Mouse (Mus musculus): ENCODE measurements around the gene Rtl10. TPM values are rescaled to one million over a fixed set of nuclear protein-coding genes. Genes with fewer than 3 reads are reported as not detected.

The Rtl10 gene
- polyA plus RNA-seq, 1 experiment from 2014 or later = 2.9 TPM

DNA sequence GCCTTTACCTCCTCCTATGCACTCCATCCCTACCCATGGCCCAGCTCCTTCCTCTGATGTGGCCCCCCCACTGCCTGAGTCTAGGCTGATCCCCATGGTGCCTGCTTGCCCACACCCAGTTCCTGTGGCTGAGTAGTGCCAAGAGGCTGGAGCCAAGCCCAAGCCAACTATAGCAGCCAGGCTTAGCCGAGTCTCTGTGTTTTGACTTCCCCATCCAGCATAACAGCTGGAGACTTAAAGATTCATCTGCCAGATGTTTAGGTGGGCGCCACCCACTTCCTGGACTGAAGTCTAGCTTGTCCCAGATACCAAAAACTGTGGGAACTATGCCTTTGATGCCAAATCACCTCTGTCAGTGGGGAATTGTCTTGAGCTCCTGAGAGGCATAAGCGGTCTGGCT, 34.4 kb upstream of the Rtl10 start:
- Histone ChIP-seq H3K4me2 (no peak overlapping the region), H3K4me3 (no peak overlapping the region), H3K27me3 (no peaks in the 10 kb centered on the region), H3K4me1 (replicated peaks) (peaks cover 13% of the 10 kb centered on the region), H3K36me3 (peaks cover 7% of the 10 kb centered on the region; the same call in 1 of the 2 replicates), H3K27ac (replicated peaks) (no peak overlapping the region), H3K9ac (no peak overlapping the region), H3K9me3 (no peaks in the 10 kb centered on the region)
- ATAC-seq (ENCODE audit: low FRiP score, low read depth) = no peak
- WGBS = 82% methylated on average over 3 of the region's 3 CpGs

- Histone ChIP-seq H3K27ac (replicated peaks) (no peak overlapping the region), H3K9me3 (no peaks in the 10 kb centered on the region), H3K36me3 (peaks cover 7% of the 10 kb centered on the region; the same call in 1 of the 2 replicates), H3K4me2 (no peak overlapping the region), H3K27me3 (no peaks in the 10 kb centered on the region), H3K9ac (no peak overlapping the region), H3K4me1 (replicated peaks) (no peaks in the 10 kb centered on the region), H3K4me3 (no peak overlapping the region)
- WGBS = 18% methylated on average over 1 of the region's 1 CpGs
- ATAC-seq (ENCODE audit: low FRiP score, low read depth) = no peak
Measured at GRCm38 (mm10) chr16:18470829-18471228, 27.9 kb upstream of the Rtl10 start.

- no peak overlapping the region for H3K9ac ChIP-seq
- peaks cover 7% of the 10 kb centered on the region; the same call in 1 of the 2 replicates for H3K36me3 ChIP-seq
- ATAC-seq (ENCODE audit: low FRiP score, low read depth) = no peak
- no peak overlapping the region for H3K27ac ChIP-seq (replicated peaks)
- H3K4me2 ChIP-seq = no peak overlapping the region
- WGBS = 75% methylated on average over 11 of the region's 11 CpGs
- no peak overlapping the region for H3K4me3 ChIP-seq
- no peaks in the 10 kb centered on the region for H3K4me1 ChIP-seq (replicated peaks)
- H3K27me3 ChIP-seq = no peaks in the 10 kb centered on the region
- no peaks in the 10 kb centered on the region for H3K9me3 ChIP-seq
Measured at GRCm38 (mm10) chr16:18471381-18471955, 27.2 kb upstream of the Rtl10 start.

DNA sequence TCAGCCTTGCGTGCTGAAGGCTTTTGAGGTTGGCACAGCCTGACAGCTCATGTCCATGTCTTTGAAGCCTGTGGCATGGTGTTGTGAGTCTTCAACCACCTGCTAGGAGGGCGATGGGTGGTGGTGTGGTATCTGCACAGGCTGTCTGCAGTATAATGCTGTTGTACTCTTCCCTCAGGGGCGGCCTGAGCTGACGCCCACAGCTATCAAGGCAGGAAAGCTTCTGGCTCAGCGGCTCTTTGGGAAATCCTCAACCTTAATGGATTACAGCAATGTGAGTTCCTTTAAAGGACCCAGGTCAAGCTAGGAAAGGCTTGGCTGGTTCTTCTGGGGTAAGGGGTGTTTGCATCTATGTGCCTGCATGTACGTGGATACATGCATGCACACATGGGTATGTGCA, 26.7 kb upstream of the Rtl10 start:
- Histone ChIP-seq H3K27ac (replicated peaks) (no peak overlapping the region), H3K27me3 (no peaks in the 10 kb centered on the region), H3K4me1 (replicated peaks) (no peaks in the 10 kb centered on the region), H3K4me3 (no peak overlapping the region), H3K9me3 (no peaks in the 10 kb centered on the region), H3K4me2 (no peak overlapping the region), H3K36me3 (peaks cover 7% of the 10 kb centered on the region; the same call in 1 of the 2 replicates), H3K9ac (no peak overlapping the region)
- ATAC-seq (ENCODE audit: low FRiP score, low read depth) = no peak
- 91% methylated on average over 6 of the region's 6 CpGs for WGBS

GRCm38 (mm10) chr16:18472416-18472815, 26.3 kb upstream of the Rtl10 start:
- Histone ChIP-seq H3K27me3 (no peaks in the 10 kb centered on the region), H3K36me3 (peaks cover 7% of the 10 kb centered on the region; the same call in 1 of the 2 replicates), H3K9ac (no peak overlapping the region), H3K27ac (replicated peaks) (no peak overlapping the region), H3K9me3 (no peaks in the 10 kb centered on the region), H3K4me2 (no peak overlapping the region), H3K4me1 (replicated peaks) (no peaks in the 10 kb centered on the region), H3K4me3 (no peak overlapping the region)
- WGBS = 67% methylated on average over 4 of the region's 4 CpGs
- ATAC-seq (ENCODE audit: low FRiP score, low read depth) = no peak

DNA sequence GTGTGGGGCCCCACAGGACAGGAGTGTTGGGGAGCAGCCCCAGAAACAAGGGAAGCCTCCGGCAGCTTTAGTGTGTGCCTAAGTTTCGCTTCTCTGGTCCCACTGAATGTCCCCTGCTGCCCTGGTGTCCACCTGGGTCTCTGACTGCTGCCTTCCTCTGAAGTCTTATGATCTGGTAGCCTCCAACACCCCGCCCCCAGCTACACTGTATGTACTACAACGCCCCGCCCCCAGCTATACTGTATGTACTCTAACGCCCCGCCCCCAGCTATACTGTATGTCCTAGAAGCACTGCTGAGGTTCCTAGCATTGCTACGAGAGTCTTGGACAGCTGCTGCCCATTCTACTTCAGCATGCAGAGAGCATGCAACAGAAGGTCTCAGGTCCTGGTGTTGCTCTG, 25.7 kb upstream of the Rtl10 start:
- Histone ChIP-seq H3K4me3 (no peak overlapping the region), H3K27me3 (no peaks in the 10 kb centered on the region), H3K9me3 (no peaks in the 10 kb centered on the region), H3K9ac (no peak overlapping the region), H3K4me1 (replicated peaks) (no peaks in the 10 kb centered on the region), H3K36me3 (peaks cover 7% of the 10 kb centered on the region; the same call in 1 of the 2 replicates), H3K4me2 (no peak overlapping the region), H3K27ac (replicated peaks) (no peak overlapping the region)
- no peak for ATAC-seq (ENCODE audit: low FRiP score, low read depth)
- 93% methylated on average over 8 of the region's 8 CpGs for WGBS

DNA sequence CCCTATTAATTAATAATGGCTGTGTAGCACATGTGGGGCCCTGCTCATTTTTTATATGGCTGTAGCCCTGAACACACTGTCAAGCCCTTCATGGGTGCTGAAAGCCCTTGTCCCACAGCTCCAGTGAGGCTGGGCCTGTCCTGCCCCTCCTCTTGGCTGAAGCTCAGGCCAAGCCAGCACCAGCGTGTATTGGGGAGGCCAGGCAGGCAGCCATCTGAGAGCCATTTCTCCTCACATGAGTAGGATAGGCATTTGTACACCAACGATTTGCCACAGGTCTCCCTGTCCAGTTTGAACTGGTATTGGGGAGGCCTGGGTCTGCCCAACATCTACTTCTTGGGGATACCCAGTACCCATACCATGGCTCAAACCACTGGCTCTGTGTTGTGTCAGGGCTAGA, 24.7 kb upstream of the Rtl10 start:
- no peak overlapping the region for H3K4me3 ChIP-seq
- H3K9me3 ChIP-seq = no peaks in the 10 kb centered on the region
- no peak overlapping the region for H3K4me2 ChIP-seq
- 86% methylated on average over 2 of the region's 2 CpGs for WGBS
- peaks cover 3% of the 10 kb centered on the region; the same call in 1 of the 2 replicates for H3K36me3 ChIP-seq
- ATAC-seq (ENCODE audit: low FRiP score, low read depth) = no peak
- no peak overlapping the region for H3K9ac ChIP-seq
- no peaks in the 10 kb centered on the region for H3K4me1 ChIP-seq (replicated peaks)
- no peaks in the 10 kb centered on the region for H3K27me3 ChIP-seq
- H3K27ac ChIP-seq (replicated peaks) = no peak overlapping the region

DNA sequence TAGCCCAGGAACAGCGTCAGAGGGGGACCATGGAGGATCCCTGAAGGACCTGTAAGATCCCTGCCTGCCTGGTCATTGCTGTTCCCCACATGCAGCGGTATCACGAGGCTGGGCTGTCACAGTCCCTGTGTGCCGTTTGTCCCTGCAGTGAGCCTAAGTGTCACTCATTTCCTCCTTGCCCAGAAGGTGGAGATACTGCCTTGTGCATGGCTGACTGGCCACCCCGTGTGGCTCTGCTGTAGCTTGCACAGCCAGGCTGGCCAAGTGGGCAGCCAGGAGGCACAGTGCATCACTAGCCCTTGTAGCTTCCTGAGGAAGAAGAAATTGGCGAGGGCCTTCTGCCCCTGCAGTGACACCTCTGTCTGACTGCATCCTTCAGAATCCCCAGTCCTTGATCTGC, 20.7 kb upstream of the Rtl10 start:
- H3K9ac ChIP-seq = no peak overlapping the region
- WGBS = 76% methylated on average over 6 of the region's 6 CpGs
- H3K9me3 ChIP-seq = no peaks in the 10 kb centered on the region
- no peak overlapping the region for H3K4me2 ChIP-seq
- no peak for ATAC-seq (ENCODE audit: low FRiP score, low read depth)
- no peaks in the 10 kb centered on the region for H3K36me3 ChIP-seq
- no peaks in the 10 kb centered on the region; the same call in 1 of the 2 replicates for H3K27me3 ChIP-seq
- H3K4me3 ChIP-seq = no peak overlapping the region
- no peak overlapping the region for H3K27ac ChIP-seq (replicated peaks)
- no peaks in the 10 kb centered on the region for H3K4me1 ChIP-seq (replicated peaks)

DNA sequence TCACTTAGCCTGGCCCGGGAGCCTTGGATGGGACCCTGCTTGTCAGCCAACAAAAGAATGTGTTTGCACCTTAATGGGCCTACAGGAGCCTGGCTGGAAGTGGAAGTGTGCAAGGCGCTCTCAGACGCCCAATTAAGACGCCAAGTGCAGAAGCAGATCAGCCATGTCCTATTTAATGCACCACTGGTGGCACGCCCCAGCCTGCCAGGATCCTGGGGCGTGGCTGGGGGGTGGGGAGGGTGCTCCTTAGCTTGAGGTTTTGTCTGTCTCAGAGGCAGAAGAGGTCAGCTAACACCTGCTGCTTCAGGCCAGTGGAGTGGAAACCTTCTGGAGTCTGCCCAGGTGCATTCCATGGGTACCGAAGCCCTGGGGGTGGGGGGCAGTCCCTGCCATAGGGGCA, 19.0 kb upstream of the Rtl10 start:
- ATAC-seq (ENCODE audit: low FRiP score, low read depth) = no peak
- WGBS = 40% methylated on average over 7 of the region's 7 CpGs
- no peak overlapping the region for H3K27ac ChIP-seq (replicated peaks)

GRCm38 (mm10) chr16:18480933-18481485, 17.7 kb upstream of the Rtl10 start:
- Histone ChIP-seq H3K9ac (no peak overlapping the region), H3K4me3 (no peak overlapping the region), H3K27me3 (no peaks in the 10 kb centered on the region; the same call in 1 of the 2 replicates), H3K36me3 (no peaks in the 10 kb centered on the region), H3K27ac (replicated peaks) (no peak overlapping the region), H3K4me1 (replicated peaks) (peaks cover 7% of the 10 kb centered on the region), H3K4me2 (no peak overlapping the region), H3K9me3 (no peaks in the 10 kb centered on the region)
- WGBS = 64% methylated on average over 4 of the region's 4 CpGs
- ATAC-seq (ENCODE audit: low FRiP score, low read depth) = no peak

More for the DNA sequence above, 19.0 kb upstream of the Rtl10 start:
- Histone ChIP-seq H3K4me3 (no peak overlapping the region), H3K4me2 (no peak overlapping the region), H3K36me3 (no peaks in the 10 kb centered on the region), H3K4me1 (replicated peaks) (peaks cover 5% of the 10 kb centered on the region), H3K9ac (no peak overlapping the region), H3K9me3 (no peaks in the 10 kb centered on the region), H3K27me3 (no peaks in the 10 kb centered on the region; the same call in 1 of the 2 replicates)

DNA sequence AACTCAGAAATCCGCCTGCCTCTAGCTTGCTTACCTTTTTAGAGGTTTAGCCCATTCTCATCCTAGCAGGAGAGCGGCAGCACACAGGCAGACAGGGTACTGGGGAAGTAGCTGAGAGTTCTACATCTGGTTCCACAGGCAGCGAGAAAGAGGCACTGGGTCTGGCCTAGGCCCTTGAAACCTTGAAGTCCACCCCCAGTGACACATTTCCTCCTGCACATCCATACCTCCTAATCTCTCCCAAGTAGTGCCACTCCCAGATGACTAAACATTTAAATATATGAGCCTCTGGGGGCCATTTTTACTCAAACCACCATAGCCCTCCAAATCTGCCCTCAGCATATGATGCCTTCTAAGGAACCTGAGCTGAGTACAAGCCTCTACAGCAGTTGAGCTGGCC, 16.3 kb upstream of the Rtl10 start:
- Histone ChIP-seq H3K4me3 (no peak overlapping the region), H3K36me3 (no peaks in the 10 kb centered on the region), H3K27me3 (no peaks in the 10 kb centered on the region; the same call in 1 of the 2 replicates), H3K4me2 (no peak overlapping the region), H3K27ac (replicated peaks) (no peak overlapping the region), H3K9me3 (no peaks in the 10 kb centered on the region), H3K4me1 (replicated peaks) (peaks cover 7% of the 10 kb centered on the region), H3K9ac (no peak overlapping the region)
- 92% methylated on average over 3 of the region's 3 CpGs for WGBS
- ATAC-seq (ENCODE audit: low FRiP score, low read depth) = no peak

DNA sequence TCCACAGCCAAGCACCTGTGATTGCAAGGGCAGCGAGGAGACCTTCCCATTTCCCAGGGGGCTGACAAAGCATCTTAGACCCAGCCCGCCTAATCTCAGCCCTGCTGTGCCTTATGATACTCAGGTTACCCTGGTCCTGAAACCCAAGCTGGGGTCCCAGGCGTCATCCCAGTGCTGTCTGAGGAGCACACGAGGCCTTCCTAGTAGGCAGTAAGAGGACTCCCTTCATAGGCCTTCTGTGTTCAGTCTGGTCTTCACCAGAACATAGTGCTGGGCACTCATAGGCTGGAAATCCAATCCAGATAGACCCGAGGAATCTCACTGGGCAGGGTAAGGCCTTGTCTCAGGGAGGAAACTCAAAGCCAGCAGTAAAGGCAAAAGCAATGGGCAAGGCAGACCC, 14.9 kb upstream of the Rtl10 start:
- no peak for ATAC-seq (ENCODE audit: low FRiP score, low read depth)
- Histone ChIP-seq H3K9ac (no peak overlapping the region), H3K4me1 (replicated peaks) (peaks cover 7% of the 10 kb centered on the region), H3K36me3 (no peaks in the 10 kb centered on the region), H3K4me2 (no peak overlapping the region), H3K9me3 (no peaks in the 10 kb centered on the region), H3K27ac (replicated peaks) (no peak overlapping the region), H3K27me3 (no peaks in the 10 kb centered on the region; the same call in 1 of the 2 replicates), H3K4me3 (no peak overlapping the region)
- WGBS = 56% methylated on average over 5 of the region's 5 CpGs

- ATAC-seq (ENCODE audit: low FRiP score, low read depth) = no peak
- Histone ChIP-seq H3K4me1 (replicated peaks) (peaks cover 7% of the 10 kb centered on the region), H3K4me3 (no peak overlapping the region), H3K4me2 (no peak overlapping the region), H3K9me3 (no peaks in the 10 kb centered on the region), H3K27me3 (no peaks in the 10 kb centered on the region; the same call in 1 of the 2 replicates), H3K9ac (no peak overlapping the region), H3K27ac (replicated peaks) (no peak overlapping the region), H3K36me3 (no peaks in the 10 kb centered on the region)
- 4% methylated on average over 4 of the region's 4 CpGs for WGBS
Measured at GRCm38 (mm10) chr16:18484386-18484785, 14.3 kb upstream of the Rtl10 start.

Data from hindbrain, embryonic 15.5 days (tissue).